Mouse (Mus musculus) embryonic facial prominence, embryonic 11.5 days (tissue): ENCODE results near the gene Crocc. TPM values are rescaled to one million over a fixed set of nuclear protein-coding genes. Genes with fewer than 3 reads are reported as not detected.

Experiments used
- ATAC-seq: fragments of 200-750 bp; cut with Nextera tagmentation; replicated peaks from 2 replicates; pipeline ENCODE4 v1.8.0; 2017; ENCODE audit warnings: low read depth; ENCODE audit not compliant: insufficient number of reproducible peaks, low FRiP score, low TSS enrichment
- DNase-seq: peaks from one replicate; pipeline ENCODE4 v3.0.0-alpha.2; 2015; ENCODE audit warnings: low spot score
- H3K27ac ChIP-seq: fragments of 300-500 bp; sonication (generic); replicated peaks from 2 replicates; pipeline ENCODE4 v1.5.1; 2014; ENCODE audit warnings: mild to moderate bottlenecking, low read depth, low read length, control low read depth
- H3K27me3 ChIP-seq: fragments of 300-500 bp; sonication (generic); 2 replicates; pipeline ENCODE4 v1.6.1; 2014; ENCODE audit warnings: mild to moderate bottlenecking, low read length, moderate library complexity, mixed read lengths; ENCODE audit not compliant: control insufficient read depth, insufficient read depth
- H3K36me3 ChIP-seq: fragments of 300-500 bp; sonication (generic); replicated peaks from 2 replicates; pipeline ENCODE4 v1.6.1; 2014; ENCODE audit warnings: low read depth, mild to moderate bottlenecking, low read length, moderate library complexity, mixed read lengths; ENCODE audit not compliant: control insufficient read depth, insufficient read depth
- H3K4me1 ChIP-seq: fragments of 300-500 bp; sonication (generic); 2 replicates; pipeline ENCODE4 v1.6.1; 2014; ENCODE audit warnings: low read length, mixed read lengths; ENCODE audit not compliant: control insufficient read depth, insufficient read depth
- H3K4me2 ChIP-seq: fragments of 300-500 bp; sonication (generic); 2 replicates; pipeline ENCODE4 v1.6.1; 2014; ENCODE audit warnings: low read depth, mild to moderate bottlenecking, control low read depth, low read length, moderate library complexity
- H3K4me3 ChIP-seq: fragments of 300-500 bp; sonication (generic); 2 replicates; pipeline ENCODE4 v1.5.1; 2014; ENCODE audit warnings: low read depth, low read length, control low read depth
- H3K9ac ChIP-seq: fragments of 300-500 bp; sonication (generic); replicated peaks from 2 replicates; pipeline ENCODE4 v1.6.1; 2014; ENCODE audit warnings: mild to moderate bottlenecking, control low read depth, low read length
- H3K9me3 ChIP-seq: fragments of 300-500 bp; sonication (generic); replicated peaks from 2 replicates; pipeline ENCODE4 v1.6.1; 2016; ENCODE audit warnings: mild to moderate bottlenecking, low read length, inconsistent platforms, mixed read lengths; ENCODE audit not compliant: control insufficient read depth
- WGBS: fragments of 180-500 bp; shearing (Covaris S2); extraction: QIAGEN DNeasy Blood & Tissue Kit; methylation state at CpG from one replicate; pipeline ENCODE4 v1.1.7; 2014; 5-methylcytosine and 5-hydroxymethylcytosine counted together
- polyA plus RNA-seq: library from polyadenylated mRNA; unstranded; fragments of >200 nt; fragmentation: Nextera tagmentation; extraction: Ambion mirVana; gene quantifications from 2 replicates; pipeline ENCODE4 v1.2.1, GENCODE M21; 2014

The Crocc gene
- polyA plus RNA-seq, 1 experiment from 2014 or later: 6.8 TPM

GRCm38 (mm10) chr4:141024052-141024451 lies 36.3 kb downstream of the Crocc start:
- Histone ChIP-seq H3K4me1 (peaks cover 14% of the 10 kb centered on the region), H3K27ac (no peak overlapping the region), H3K9ac (no peak overlapping the region), H3K27me3 (no peaks in the 10 kb centered on the region), H3K36me3 (peaks cover 3% of the 10 kb centered on the region; the same call in 1 of the 2 replicates), H3K4me2 (no peak overlapping the region), H3K9me3 (no peaks in the 10 kb centered on the region), H3K4me3 (no peak overlapping the region)
- ATAC-seq (no peak), DNase-seq (no peak)
- WGBS: 78% methylated on average over 9 of the region's 9 CpGs

DNA sequence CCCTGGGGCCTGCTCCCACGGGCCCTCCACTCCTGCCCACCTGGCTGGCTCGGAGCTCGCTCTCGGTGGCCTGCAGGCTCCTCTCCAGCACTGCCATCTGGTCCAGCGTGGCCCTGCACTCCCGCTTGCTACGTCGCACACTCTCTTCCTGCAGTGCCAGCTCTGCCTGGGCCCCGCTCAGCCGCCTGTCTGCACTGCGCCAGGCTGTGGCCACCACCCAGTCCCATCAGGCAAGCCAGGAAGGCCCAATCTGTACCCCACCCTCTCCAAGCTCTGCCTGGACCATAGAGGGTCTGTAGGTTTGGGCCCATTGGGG lies 38.8 kb downstream of the Crocc start:
- Histone ChIP-seq H3K36me3 (no peaks in the 10 kb centered on the region; the same call in 1 of the 2 replicates), H3K4me3 (no peak overlapping the region), H3K4me1 (peaks cover 14% of the 10 kb centered on the region), H3K27me3 (no peaks in the 10 kb centered on the region), H3K9me3 (no peaks in the 10 kb centered on the region), H3K4me2 (no peak overlapping the region), H3K27ac (peak overlapping the region; percentile 61), H3K9ac (peak overlapping the region; percentile 56)
- no peak for ATAC-seq
- 64% methylated on average over 11 of the region's 11 CpGs for whole genome bisulfite sequencing
- DNase-seq: no peak

DNA sequence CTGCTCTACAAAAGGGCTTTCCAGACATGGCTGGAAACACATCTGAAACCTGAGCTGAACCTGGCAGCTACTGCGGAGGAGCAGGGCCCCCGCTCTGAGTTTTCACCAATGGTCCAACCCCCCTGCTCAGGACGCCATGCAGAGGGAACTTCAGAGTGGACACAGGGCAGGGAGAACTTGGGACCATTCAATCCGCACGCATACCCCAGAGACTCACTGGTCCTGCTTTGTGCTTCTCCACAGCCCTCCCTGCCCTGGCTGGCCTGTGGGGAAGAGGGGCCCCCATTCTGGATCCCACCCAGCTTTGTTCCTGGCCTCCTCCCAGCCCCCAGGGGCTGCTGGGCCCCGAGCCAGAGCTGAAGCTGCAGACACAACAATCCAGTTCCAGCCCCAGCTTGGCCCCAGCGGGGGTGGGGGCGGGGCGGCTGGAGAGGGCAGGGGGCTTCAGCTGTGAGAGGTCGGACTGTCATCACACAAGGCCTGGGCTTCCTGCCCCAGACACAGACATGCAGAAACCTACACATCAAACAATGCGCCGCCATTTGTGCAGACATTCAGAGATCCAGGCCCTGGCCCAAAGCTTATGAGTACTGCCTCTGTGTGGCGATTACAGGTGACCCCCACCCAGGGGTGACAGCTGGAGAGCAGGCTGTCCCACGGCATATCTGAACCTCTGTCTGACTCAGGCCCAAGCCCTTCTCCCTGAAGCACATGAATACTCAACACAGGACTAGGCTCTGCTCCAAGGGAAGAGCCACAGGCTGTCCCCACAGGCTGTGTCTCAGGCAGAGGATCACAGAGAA lies 39.3 kb downstream of the Crocc start:
- Histone ChIP-seq H3K9ac (peak overlapping the region; percentile 56), H3K4me1 (peaks cover 14% of the 10 kb centered on the region), H3K4me2 (0 out of 2 replicates have a peak overlapping the region, but pooled peaks have one; percentile 8), H3K9me3 (no peaks in the 10 kb centered on the region), H3K27ac (peak overlapping the region; percentile 61), H3K27me3 (no peaks in the 10 kb centered on the region), H3K4me3 (no peak overlapping the region), H3K36me3 (no peaks in the 10 kb centered on the region; the same call in 1 of the 2 replicates)
- DNase-seq: peak; percentile 66
- peak; percentile 43 for ATAC-seq
- 17% methylated on average over 14 of the region's 14 CpGs for WGBS

DNA sequence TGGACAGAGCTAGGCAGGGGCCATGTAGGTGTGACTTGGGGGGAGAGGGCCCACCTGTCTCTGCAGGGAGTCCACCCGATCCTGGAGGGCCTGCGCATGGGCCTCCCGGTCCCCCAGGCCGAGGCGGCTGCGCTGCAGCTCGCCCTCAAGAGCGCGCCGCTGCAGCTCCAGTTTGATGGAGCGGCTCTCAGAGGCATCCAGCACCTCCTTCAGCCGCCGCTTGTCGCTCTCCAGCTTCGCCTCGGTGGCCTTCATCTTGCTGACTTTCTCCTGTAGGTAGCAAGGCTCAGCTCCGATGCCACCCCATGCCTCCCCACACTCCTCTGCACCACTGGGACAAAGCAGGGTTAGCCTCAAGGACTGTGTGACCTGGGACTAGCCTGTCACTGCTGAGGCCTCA lies 40.1 kb downstream of the Crocc start:
- DNase-seq: no peak
- Histone ChIP-seq H3K27me3 (no peaks in the 10 kb centered on the region), H3K36me3 (peaks cover 5% of the 10 kb centered on the region), H3K4me1 (peaks cover 14% of the 10 kb centered on the region), H3K4me2 (no peak overlapping the region), H3K27ac (peak overlapping the region; percentile 61), H3K9me3 (no peaks in the 10 kb centered on the region), H3K4me3 (no peak overlapping the region), H3K9ac (peak overlapping the region; percentile 18)
- WGBS: 88% methylated on average over 17 of the region's 17 CpGs
- ATAC-seq: no peak

DNA sequence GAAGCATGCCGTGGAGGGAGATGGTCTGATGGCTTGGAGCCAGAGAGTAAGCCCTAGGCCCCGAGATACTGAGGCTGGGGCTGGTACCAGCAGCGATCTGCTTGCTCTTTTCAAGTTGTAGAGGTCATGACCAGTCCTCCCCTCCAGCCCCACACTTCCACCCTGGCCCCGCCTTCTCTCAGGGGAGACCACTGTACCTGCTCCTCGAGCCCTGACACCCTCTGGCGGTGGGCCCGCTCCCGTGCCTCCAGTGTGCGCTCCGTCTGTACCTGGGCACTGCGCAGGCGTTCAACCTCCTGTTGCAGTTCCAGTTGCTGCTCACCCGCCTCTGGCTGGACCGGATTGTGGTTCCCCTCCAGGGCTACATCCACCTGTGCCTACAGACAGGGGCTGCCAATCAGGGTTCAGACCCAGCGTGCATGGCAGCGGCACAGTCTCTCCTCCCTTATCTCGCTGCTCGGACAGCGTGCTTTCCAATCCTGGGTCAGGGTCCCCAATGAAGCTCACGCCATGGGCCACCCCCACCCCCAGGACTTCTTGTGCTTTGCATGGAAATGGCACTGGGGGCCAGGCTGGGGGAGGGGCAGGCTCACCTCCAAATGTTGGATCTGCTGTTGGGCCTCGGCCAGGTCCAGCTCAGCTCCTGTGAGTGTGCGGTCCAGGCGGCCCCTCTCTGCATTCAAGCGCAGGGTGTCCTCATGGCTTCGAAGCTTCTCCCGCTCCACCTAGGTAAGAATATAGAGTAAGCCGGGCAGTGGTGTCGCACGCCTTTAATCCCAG lies 42.5 kb downstream of the Crocc start:
- no peak overlapping the region for H3K4me2 ChIP-seq
- peaks cover 14% of the 10 kb centered on the region for H3K4me1 ChIP-seq
- H3K27me3 ChIP-seq: no peaks in the 10 kb centered on the region
- no peak overlapping the region for H3K27ac ChIP-seq
- ATAC-seq (no peak), DNase-seq (no peak)
- H3K4me3 ChIP-seq: no peak overlapping the region
- no peaks in the 10 kb centered on the region for H3K9me3 ChIP-seq
- peaks cover 13% of the 10 kb centered on the region for H3K36me3 ChIP-seq
- WGBS: 81% methylated on average over 29 of the region's 29 CpGs
- H3K9ac ChIP-seq: no peak overlapping the region

DNA sequence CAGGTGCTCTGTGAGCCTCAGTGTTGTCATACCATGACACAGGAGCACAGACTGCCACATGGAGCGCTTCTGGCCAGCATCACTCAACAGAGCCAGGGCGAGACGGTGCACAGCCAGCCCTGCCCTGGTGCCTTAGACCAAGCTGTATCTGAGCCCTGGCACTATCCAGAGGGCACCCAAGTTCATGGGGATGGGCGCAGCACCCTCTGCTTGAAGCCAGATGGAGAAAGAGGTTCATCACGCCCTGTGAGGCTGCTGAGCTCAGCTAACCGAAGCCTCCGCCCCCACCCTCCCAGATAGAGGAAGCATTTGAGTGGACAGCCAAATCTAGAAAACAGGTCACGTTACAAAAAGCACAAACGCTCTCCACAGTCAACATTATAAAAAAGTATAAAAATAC lies 44.0 kb downstream of the Crocc start:
- H3K9ac ChIP-seq: no peak overlapping the region
- peaks cover 15% of the 10 kb centered on the region for H3K4me1 ChIP-seq
- H3K4me2 ChIP-seq: no peak overlapping the region
- WGBS: 89% methylated on average over 9 of the region's 9 CpGs
- no peak overlapping the region for H3K4me3 ChIP-seq
- DNase-seq (no peak), ATAC-seq (no peak)
- H3K27ac ChIP-seq: no peak overlapping the region
- peaks cover 17% of the 10 kb centered on the region for H3K36me3 ChIP-seq
- H3K27me3 ChIP-seq: no peaks in the 10 kb centered on the region
- no peaks in the 10 kb centered on the region for H3K9me3 ChIP-seq

- no peak for DNase-seq
- Histone ChIP-seq H3K4me1 (peaks cover 5% of the 10 kb centered on the region), H3K9me3 (no peaks in the 10 kb centered on the region), H3K36me3 (peaks cover 17% of the 10 kb centered on the region), H3K27me3 (no peaks in the 10 kb centered on the region), H3K27ac (no peak overlapping the region), H3K9ac (no peak overlapping the region), H3K4me2 (no peak overlapping the region), H3K4me3 (no peak overlapping the region)
- WGBS: 85% methylated on average over 7 of the region's 7 CpGs
- no peak for ATAC-seq
Observed at GRCm38 (mm10) chr4:141015356-141015755, 45.0 kb downstream of the Crocc start.

DNA sequence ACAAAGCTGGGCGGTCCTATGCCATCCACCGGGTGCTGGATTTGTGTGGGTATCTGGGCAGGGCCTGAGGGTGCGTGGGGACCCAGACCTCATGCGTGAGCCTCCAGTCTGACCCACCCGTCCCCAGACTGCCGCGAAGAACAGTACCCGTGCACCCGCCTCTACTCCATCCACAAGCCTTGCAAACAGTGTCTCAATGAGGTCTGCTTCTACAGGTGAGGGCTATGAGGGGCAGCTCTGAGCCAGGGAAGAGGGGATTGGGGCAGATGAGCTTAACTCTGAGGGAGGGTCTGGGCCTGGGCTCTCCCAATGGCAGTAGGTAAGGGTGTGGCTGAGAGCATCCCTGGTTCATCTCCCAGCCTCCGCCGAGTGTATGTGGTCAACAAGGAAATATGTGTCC lies 45.5 kb downstream of the Crocc start:
- H3K27me3 ChIP-seq: no peaks in the 10 kb centered on the region
- no peak overlapping the region for H3K9ac ChIP-seq
- H3K4me1 ChIP-seq: peaks cover 4% of the 10 kb centered on the region
- DNase-seq (no peak), ATAC-seq (no peak)
- 94% methylated on average over 11 of the region's 11 CpGs for WGBS
- H3K27ac ChIP-seq: no peak overlapping the region
- peaks cover 17% of the 10 kb centered on the region for H3K36me3 ChIP-seq
- H3K9me3 ChIP-seq: no peaks in the 10 kb centered on the region
- no peak overlapping the region for H3K4me2 ChIP-seq
- no peak overlapping the region for H3K4me3 ChIP-seq
